Mouse (Mus musculus) frontal cortex, adult (tissue): ENCODE measurements at regions not wholly inside any gene's neighbourhood (a gene's known extent, or its start where the extent isn't known, plus 50 kb on each side); places are given as distances from the start of the nearest gene placed in this dataset.
A peak's percentile ranks its signal among the peaks of the same experiment; 100 is the strongest.

ENCODE experiments used
- ATAC-seq: cut with Nextera tagmentation; 2 replicates; pipeline ENCODE4 v1.9.2; 2017; ENCODE audit warnings: mild to moderate bottlenecking, moderate library complexity, mixed read lengths; ENCODE audit not compliant: low TSS enrichment

DNA sequence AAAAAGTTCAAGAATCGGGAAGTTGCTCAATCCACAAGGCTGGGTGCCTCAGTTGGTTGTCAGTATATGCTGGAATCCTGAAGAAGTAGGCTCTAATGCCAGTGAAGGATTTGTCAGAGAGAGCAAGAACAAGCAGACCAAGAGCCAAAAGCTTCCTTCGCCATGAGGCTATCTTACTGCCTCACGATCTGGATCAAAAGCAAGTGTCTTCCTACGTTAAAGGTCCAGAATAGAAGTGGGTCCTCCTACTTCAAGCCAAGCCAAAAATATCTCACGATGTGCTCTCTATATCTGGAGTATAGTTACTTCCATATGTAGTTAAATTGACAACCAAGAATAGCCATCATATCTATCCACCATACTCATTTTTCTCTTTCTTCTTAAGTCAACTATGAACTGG is 102.5 kb upstream of the 4930578C19Rik start:
- peak; percentile 100 for ATAC-seq

GRCm38 (mm10) chrX:18520246-18520980 is 59.2 kb upstream of the 4930578C19Rik start:
- peak; percentile 99 for ATAC-seq
